Mouse (Mus musculus) hindbrain, postnatal 0 days (tissue): ENCODE measurements around the gene Shisa6. TPM values are rescaled to one million over a fixed set of nuclear protein-coding genes. Genes with fewer than 3 reads are reported as not detected.

Experiments
- ATAC-seq: fragments of 200-750 bp; cut with Nextera tagmentation; 2 replicates; pipeline ENCODE4 v1.8.0; 2017; ENCODE audit warnings: mild to moderate bottlenecking, moderate TSS enrichment, moderate library complexity
- DNase-seq: peaks from one replicate; pipeline ENCODE4 v3.0.0-alpha.2; 2015; ENCODE audit warnings: low spot score
- H3K27ac ChIP-seq: fragments of 300-500 bp; sonication (generic); 2 replicates; pipeline ENCODE4 v1.5.1; 2014; ENCODE audit warnings: mild to moderate bottlenecking
- H3K27me3 ChIP-seq: fragments of 300-500 bp; sonication (generic); 2 replicates; pipeline ENCODE4 v1.6.1; 2014; ENCODE audit warnings: low read length, mixed read lengths; ENCODE audit not compliant: insufficient read depth
- H3K36me3 ChIP-seq: fragments of 300-500 bp; sonication (generic); 2 replicates; pipeline ENCODE4 v1.6.1; 2014; ENCODE audit warnings: low read length, mixed read lengths; ENCODE audit not compliant: insufficient read depth
- H3K4me1 ChIP-seq: fragments of 300-500 bp; sonication (generic); 2 replicates; pipeline ENCODE4 v1.6.1; 2014; ENCODE audit warnings: antibody characterized with exemption, low read length, mixed read lengths; ENCODE audit not compliant: insufficient read depth
- H3K4me2 ChIP-seq: fragments of 300-500 bp; sonication (generic); 2 replicates; pipeline ENCODE4 v1.6.1; 2014; ENCODE audit warnings: low read depth, mild to moderate bottlenecking, low read length, moderate library complexity, mixed read lengths
- H3K4me3 ChIP-seq: fragments of 300-500 bp; sonication (generic); 2 replicates; pipeline ENCODE4 v1.5.1; 2014; ENCODE audit warnings: low read length
- H3K9ac ChIP-seq: fragments of 300-500 bp; sonication (generic); replicated peaks from 2 replicates; pipeline ENCODE4 v1.6.1; 2014; ENCODE audit warnings: mild to moderate bottlenecking, low read length, moderate library complexity, mixed read lengths
- H3K9me3 ChIP-seq: fragments of 300-500 bp; sonication (generic); 2 replicates; pipeline ENCODE4 v1.6.1; 2016; ENCODE audit warnings: low read length, mixed read lengths
- CTCF ChIP-seq: IDR thresholded peaks from 2 replicates; pipeline ENCODE4 v1.5.1; 2016; ENCODE audit warnings: antibody characterized with exemption, control low read depth, low read depth
- whole genome bisulfite sequencing: fragments of 180-500 bp; shearing (Covaris S2); extraction: QIAGEN DNeasy Blood & Tissue Kit; methylation state at CpG from one replicate; pipeline ENCODE4 v1.1.7; 2014; 5-methylcytosine and 5-hydroxymethylcytosine counted together
- polyA plus RNA-seq: library from polyadenylated mRNA; unstranded; fragments of >200 nt; fragmentation: Nextera tagmentation; extraction: Ambion mirVana; gene quantifications from 2 replicates; pipeline ENCODE4 v1.2.1, GENCODE M21; 2015
- total RNA-seq: library from RNA; depleted of rRNA; stranded (reverse); fragments of >200 nt; gene quantifications from 2 replicates; pipeline ENCODE4 v1.2.3, GENCODE M21; 2014

Shisa6 gene
- total and polyA plus RNA-seq, 2 experiments from 2014 or later: 3.7 to 12.6 TPM

- Histone ChIP-seq H3K9me3 (0 out of 2 replicates have a peak, but pooled peaks cover 4% of the 10 kb centered on the region), H3K4me3 (no peak overlapping the region), H3K27me3 (no peaks in the 10 kb centered on the region), H3K36me3 (no peaks in the 10 kb centered on the region), H3K9ac (no peak overlapping the region), H3K4me1 (no peaks in the 10 kb centered on the region), H3K4me2 (no peak overlapping the region), H3K27ac (no peak overlapping the region)
- no peak for ATAC-seq
- no peak for TF ChIP-seq CTCF
- DNase-seq: no peak
These were observed 189.5 kb downstream of the Shisa6 start for GRCm38 (mm10) chr11:66336313-66336712.

- Histone ChIP-seq H3K4me2 (no peak overlapping the region), H3K4me1 (no peaks in the 10 kb centered on the region), H3K9me3 (no peaks in the 10 kb centered on the region), H3K27ac (no peak overlapping the region), H3K9ac (no peak overlapping the region), H3K27me3 (no peaks in the 10 kb centered on the region), H3K36me3 (no peaks in the 10 kb centered on the region), H3K4me3 (no peak overlapping the region)
- 37% methylated on average over 7 of the region's 7 CpGs for WGBS
- no peak for TF ChIP-seq CTCF
- no peak for ATAC-seq
- peak; percentile 25 for DNase-seq
These were observed 213.0 kb downstream of the Shisa6 start for GRCm38 (mm10) chr11:66312764-66313163.

GRCm38 (mm10) chr11:66304396-66304795 is 221.4 kb downstream of the Shisa6 start:
- Histone ChIP-seq H3K4me2 (no peak overlapping the region), H3K4me1 (no peaks in the 10 kb centered on the region), H3K27me3 (no peaks in the 10 kb centered on the region), H3K27ac (no peak overlapping the region), H3K9me3 (no peaks in the 10 kb centered on the region), H3K4me3 (no peak overlapping the region), H3K9ac (no peak overlapping the region), H3K36me3 (no peaks in the 10 kb centered on the region)
- DNase-seq: no peak
- TF ChIP-seq CTCF: no peak
- 44% methylated on average over 1 of the region's 1 CpGs for WGBS
- no peak for ATAC-seq

GRCm38 (mm10) chr11:66274707-66275081 is 251.1 kb downstream of the Shisa6 start:
- ATAC-seq: no peak
- no peak overlapping the region for H3K4me2 ChIP-seq
- H3K4me3 ChIP-seq: no peak overlapping the region
- WGBS: 86% methylated on average over 2 of the region's 2 CpGs
- H3K9me3 ChIP-seq: no peaks in the 10 kb centered on the region
- no peaks in the 10 kb centered on the region for H3K36me3 ChIP-seq
- no peak for DNase-seq
- H3K4me1 ChIP-seq: peaks cover 14% of the 10 kb centered on the region; the same call in 1 of the 2 replicates
- no peak overlapping the region for H3K27ac ChIP-seq
- no peak overlapping the region for H3K9ac ChIP-seq
- no peaks in the 10 kb centered on the region for H3K27me3 ChIP-seq
- no peak for TF ChIP-seq CTCF

- Histone ChIP-seq H3K27ac (0 out of 2 replicates have a peak overlapping the region, but pooled peaks have one; percentile 36), H3K27me3 (no peaks in the 10 kb centered on the region), H3K36me3 (no peaks in the 10 kb centered on the region), H3K4me1 (peaks cover 14% of the 10 kb centered on the region; the same call in 1 of the 2 replicates), H3K9ac (no peak overlapping the region), H3K4me3 (no peak overlapping the region), H3K9me3 (no peaks in the 10 kb centered on the region), H3K4me2 (no peak overlapping the region)
- ATAC-seq (no peak), DNase-seq (peak; percentile 48)
- TF ChIP-seq CTCF: no peak
- 38% methylated on average over 8 of the region's 8 CpGs for WGBS
These were observed 251.7 kb downstream of the Shisa6 start for GRCm38 (mm10) chr11:66273904-66274706.

DNA sequence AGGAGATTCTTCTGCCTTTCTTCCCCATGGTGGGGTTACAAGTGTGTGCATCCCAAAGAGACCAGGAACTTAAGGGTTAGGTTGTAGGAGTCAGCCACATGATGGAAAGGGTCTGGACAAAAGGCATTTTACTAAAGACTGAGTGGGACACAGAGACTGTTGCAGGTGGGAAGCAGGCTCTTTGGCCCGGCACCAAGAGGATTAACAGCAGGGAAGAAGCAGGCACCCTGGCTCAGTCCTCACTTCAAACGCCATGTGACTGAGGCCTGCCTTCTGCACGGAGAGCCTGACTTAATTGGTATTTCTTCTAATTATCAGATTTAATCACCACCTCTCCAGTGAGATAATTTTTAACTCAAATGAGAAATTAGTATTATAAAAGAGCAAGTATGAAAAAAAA is 258.7 kb downstream of the Shisa6 start:
- no peak for TF ChIP-seq CTCF
- H3K4me2 ChIP-seq: no peak overlapping the region
- H3K27me3 ChIP-seq: no peaks in the 10 kb centered on the region
- no peaks in the 10 kb centered on the region for H3K9me3 ChIP-seq
- DNase-seq: no peak
- H3K9ac ChIP-seq: no peak overlapping the region
- H3K4me3 ChIP-seq: no peak overlapping the region
- 0 out of 2 replicates have a peak, but pooled peaks cover 5% of the 10 kb centered on the region for H3K4me1 ChIP-seq
- no peak overlapping the region for H3K27ac ChIP-seq
- ATAC-seq: no peak
- WGBS: 10% methylated on average over 3 of the region's 3 CpGs
- H3K36me3 ChIP-seq: no peaks in the 10 kb centered on the region
